Mouse (Mus musculus): ENCODE measurements at regions not wholly inside any gene's neighbourhood (a gene's known extent, or its start where the extent isn't known, plus 50 kb on each side); places are given as distances from the start of the nearest gene placed in this dataset.
A peak's percentile ranks its signal among the peaks of the same experiment; 100 is the strongest.

DNA sequence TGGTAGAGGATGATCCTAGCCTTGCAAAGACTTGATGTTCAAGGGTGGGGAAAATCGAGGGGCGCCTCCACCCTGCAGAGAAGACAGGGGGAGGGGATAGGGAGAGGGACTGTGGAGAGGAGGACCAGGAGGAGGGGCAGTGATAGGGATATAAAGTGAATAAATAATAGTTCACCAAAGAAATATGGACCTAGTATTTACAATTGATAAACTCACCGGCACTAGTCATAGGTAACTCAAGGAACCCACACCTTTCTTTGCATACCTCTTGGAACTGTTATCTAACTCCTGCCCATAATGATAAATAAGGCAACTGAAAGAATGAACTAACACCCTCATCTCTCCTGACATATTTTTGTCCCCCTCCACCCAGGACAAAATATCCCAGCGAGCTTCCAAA is 199.7 kb upstream of the Fam49a start:
- DNase-seq (ENCODE audit: low spot score) (no peak), ATAC-seq (no peak)
- no peak overlapping the region for H3K27ac ChIP-seq (ENCODE audit: low read depth, low read length)
- no peaks in the 10 kb centered on the region for H3K9me3 ChIP-seq (replicated peaks; ENCODE audit: control insufficient read depth, low read length)
- no peak overlapping the region for H3K9ac ChIP-seq (ENCODE audit: low read length)
- 93% methylated on average over 4 of the region's 4 CpGs for WGBS
- H3K4me3 ChIP-seq (ENCODE audit: low read depth, low read length) = no peak overlapping the region
- no peak overlapping the region for H3K4me2 ChIP-seq (ENCODE audit: low read length)
- H3K27me3 ChIP-seq (replicated peaks; ENCODE audit: control insufficient read depth, insufficient read depth, low read length) = no peaks in the 10 kb centered on the region
- no peaks in the 10 kb centered on the region for H3K4me1 ChIP-seq (ENCODE audit: control insufficient read depth, insufficient read depth, low read length)
- H3K36me3 ChIP-seq (ENCODE audit: control insufficient read depth, insufficient read depth, low read length) = no peaks in the 10 kb centered on the region

DNA sequence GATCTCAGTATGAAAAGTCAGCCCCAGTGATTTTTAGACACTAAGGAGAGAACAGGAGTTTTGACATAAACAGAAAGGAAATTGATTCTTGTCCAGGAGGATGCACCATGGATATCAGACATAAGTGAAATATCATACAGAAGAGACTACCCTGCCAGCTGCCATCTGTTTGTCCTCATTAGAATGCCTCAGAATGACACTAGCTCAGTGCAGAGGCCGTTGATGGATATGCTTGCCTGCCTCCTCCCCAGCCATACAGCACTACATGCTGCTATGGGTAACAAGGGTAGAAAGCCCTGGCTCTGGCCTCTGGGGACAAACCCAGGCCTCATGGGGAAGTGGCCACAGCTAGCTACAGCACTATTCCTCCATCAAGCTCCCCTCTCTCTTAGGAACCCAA is 198.0 kb upstream of the Fam49a start:
- Histone ChIP-seq H3K9me3 (replicated peaks; ENCODE audit: control insufficient read depth, low read length) (no peaks in the 10 kb centered on the region), H3K4me3 (ENCODE audit: low read depth, low read length) (no peak overlapping the region), H3K27ac (ENCODE audit: low read depth, low read length) (no peak overlapping the region), H3K9ac (ENCODE audit: low read length) (no peak overlapping the region), H3K4me1 (ENCODE audit: control insufficient read depth, insufficient read depth, low read length) (no peaks in the 10 kb centered on the region), H3K27me3 (replicated peaks; ENCODE audit: control insufficient read depth, insufficient read depth, low read length) (no peaks in the 10 kb centered on the region), H3K4me2 (ENCODE audit: low read length) (no peak overlapping the region), H3K36me3 (ENCODE audit: control insufficient read depth, insufficient read depth, low read length) (no peaks in the 10 kb centered on the region)
- DNase-seq (ENCODE audit: low spot score) (peak; percentile 4), ATAC-seq (no peak)
- 70% methylated on average over 1 of the region's 1 CpGs for WGBS

- no peak overlapping the region for H3K4me3 ChIP-seq (ENCODE audit: low read depth, low read length)
- whole genome bisulfite sequencing = 90% methylated on average over 4 of the region's 4 CpGs
- DNase-seq (ENCODE audit: low spot score) (no peak), ATAC-seq (no peak)
- no peaks in the 10 kb centered on the region for H3K36me3 ChIP-seq (ENCODE audit: control insufficient read depth, insufficient read depth, low read length)
- H3K4me1 ChIP-seq (ENCODE audit: control insufficient read depth, insufficient read depth, low read length) = no peaks in the 10 kb centered on the region
- H3K27me3 ChIP-seq (replicated peaks; ENCODE audit: control insufficient read depth, insufficient read depth, low read length) = no peaks in the 10 kb centered on the region
- H3K9me3 ChIP-seq (replicated peaks; ENCODE audit: control insufficient read depth, low read length) = no peaks in the 10 kb centered on the region
- no peak overlapping the region for H3K4me2 ChIP-seq (ENCODE audit: low read length)
- no peak overlapping the region for H3K27ac ChIP-seq (ENCODE audit: low read depth, low read length)
- no peak overlapping the region for H3K9ac ChIP-seq (ENCODE audit: low read length)
Observed at GRCm38 (mm10) chr12:12064395-12064794, 197.5 kb upstream of the Fam49a start.

DNA sequence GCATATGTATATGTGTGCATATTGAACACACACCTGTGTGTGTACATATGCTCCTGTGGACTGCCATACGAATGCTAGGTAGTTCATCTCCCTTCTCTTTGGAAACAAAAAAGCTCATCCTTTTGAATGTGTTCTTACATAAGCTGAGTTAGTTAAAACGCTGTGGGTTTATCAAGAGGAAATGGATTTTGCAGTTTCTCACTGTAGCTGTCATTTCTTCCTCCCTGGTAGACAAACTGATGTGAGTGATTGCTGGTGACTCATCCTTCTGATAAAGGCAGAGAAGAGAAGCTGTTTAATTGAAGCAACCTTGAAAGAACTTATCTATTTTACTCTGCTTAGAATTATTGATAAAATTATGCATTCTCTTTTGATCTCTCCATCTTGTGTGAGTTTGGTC is 173.6 kb upstream of the Fam49a start:
- Histone ChIP-seq H3K9me3 (replicated peaks; ENCODE audit: control insufficient read depth, low read length) (no peaks in the 10 kb centered on the region), H3K4me3 (ENCODE audit: low read depth, low read length) (no peak overlapping the region), H3K27me3 (replicated peaks; ENCODE audit: control insufficient read depth, insufficient read depth, low read length) (no peaks in the 10 kb centered on the region), H3K4me1 (ENCODE audit: control insufficient read depth, insufficient read depth, low read length) (no peaks in the 10 kb centered on the region), H3K36me3 (ENCODE audit: control insufficient read depth, insufficient read depth, low read length) (no peaks in the 10 kb centered on the region), H3K4me2 (ENCODE audit: low read length) (no peak overlapping the region), H3K27ac (ENCODE audit: low read depth, low read length) (no peak overlapping the region), H3K9ac (ENCODE audit: low read length) (no peak overlapping the region)
- no peak for DNase-seq (ENCODE audit: low spot score)
- ATAC-seq = no peak
- WGBS = 81% methylated on average over 2 of the region's 2 CpGs

Data from forebrain, embryonic 14.5 days (tissue).